Mouse (Mus musculus) urinary bladder, postnatal 10 days (tissue): ENCODE measurements around the gene Clspn.

Experiments used
- DNase-seq: peaks from one replicate; pipeline ENCODE4 v3.0.0; 2022; ENCODE audit warnings: low spot score

The Clspn gene

GRCm38 (mm10) chr4:126563798-126564197 is 7.1 kb downstream of the Clspn start:
- DNase-seq = no peak

DNA sequence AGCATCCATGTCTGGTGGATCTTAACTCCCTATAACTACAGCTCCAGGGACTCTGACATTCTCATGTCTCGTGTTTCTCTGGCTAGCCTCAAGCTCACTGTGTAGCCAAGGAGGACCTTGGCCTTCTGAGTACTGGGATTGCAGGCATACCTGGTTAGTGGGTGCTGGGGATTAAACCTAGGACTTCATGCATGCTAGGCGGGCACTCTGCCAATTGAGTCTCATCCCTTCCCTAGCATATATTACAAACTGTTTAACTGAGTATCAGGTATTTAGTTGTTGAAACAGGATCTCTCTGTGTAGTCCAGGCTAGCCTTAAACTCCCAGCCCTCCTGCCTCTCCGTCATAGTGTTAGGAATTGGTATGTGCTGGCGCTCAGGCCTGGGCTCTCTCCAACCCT is 10.5 kb downstream of the Clspn start:
- no peak for DNase-seq

DNA sequence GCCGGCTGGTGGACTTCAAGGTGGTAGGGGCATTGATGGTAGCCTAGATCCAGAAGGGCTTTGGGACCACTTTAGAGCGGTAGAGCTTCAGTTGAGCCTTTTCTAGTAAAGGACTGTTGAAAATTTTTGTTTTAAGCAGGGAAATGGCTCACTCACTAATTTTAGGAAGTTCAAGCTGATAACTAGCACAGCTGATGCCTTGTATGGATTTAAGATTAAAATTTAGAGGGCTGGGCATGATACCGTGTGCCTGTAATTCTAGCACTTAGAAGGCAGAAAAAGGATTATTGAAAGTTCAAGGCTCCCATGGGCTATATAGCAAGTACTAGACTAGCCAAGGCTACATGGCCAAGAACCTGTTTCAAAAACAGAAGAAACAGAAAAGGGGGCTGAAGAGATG is 13.0 kb downstream of the Clspn start:
- DNase-seq = no peak

DNA sequence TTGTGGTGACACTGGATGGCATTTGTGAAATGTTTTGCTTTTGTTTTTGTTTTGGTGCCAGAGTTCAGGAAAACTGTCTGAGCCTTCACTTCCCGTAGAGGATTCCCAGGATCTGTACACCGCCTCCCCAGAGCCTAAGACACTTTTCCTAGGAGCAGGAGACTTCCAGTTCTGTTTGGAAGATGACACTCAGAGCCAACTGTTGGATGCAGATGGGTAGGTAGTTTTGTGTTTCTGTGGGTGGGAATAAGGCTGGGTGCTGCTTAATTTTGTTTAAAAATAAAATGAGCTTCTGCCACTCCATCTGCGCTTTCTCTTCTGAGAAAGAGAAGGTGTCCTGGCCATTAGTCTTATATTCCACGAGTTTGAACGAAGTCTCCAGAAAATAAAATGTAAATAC is 19.5 kb downstream of the Clspn start:
- DNase-seq = no peak

- no peak for DNase-seq
These were observed 21.2 kb downstream of the Clspn start for GRCm38 (mm10) chr4:126577920-126578319.

GRCm38 (mm10) chr4:126579077-126579476 is 22.3 kb downstream of the Clspn start:
- no peak for DNase-seq

DNA sequence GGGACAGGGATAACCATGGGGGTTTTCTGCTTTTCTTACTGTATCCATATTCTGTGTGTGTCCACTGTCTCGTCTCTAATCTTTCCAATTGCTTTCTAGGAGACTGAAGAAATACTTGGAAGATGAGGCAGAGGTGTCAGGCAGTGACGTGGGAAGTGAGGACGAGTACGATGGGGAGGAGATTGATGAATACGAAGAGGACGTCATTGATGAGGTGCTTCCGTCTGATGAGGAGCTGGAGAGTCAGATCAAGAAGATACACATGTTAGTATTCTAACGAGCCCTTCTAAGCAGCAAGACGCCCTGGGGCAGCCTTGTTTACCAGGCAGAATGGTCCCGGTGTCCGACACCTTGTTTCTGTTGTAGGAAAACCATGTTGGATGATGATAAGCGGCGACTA is 29.0 kb downstream of the Clspn start:
- DNase-seq = no peak

DNA sequence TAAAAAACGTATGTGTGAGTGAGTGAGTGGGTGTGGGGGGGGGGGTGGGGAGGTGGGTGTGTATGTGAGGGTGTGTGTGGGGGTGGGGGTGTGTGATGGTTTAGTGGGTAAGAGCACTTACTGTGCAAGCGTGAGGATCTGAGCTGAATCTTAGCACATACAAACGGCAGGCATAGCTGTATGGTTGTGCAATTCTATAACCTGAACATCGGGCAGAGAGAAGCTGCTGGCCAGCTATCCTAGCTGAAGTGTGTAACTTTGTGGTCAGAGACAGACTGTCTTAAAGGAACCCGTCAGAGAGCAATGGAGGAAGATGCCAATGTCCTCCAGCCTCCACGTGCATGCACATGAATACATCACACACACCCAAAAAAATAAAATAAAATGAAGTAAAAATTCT is 35.3 kb downstream of the Clspn start:
- DNase-seq = no peak

- DNase-seq = no peak
These were observed 43.4 kb downstream of the Clspn start for GRCm38 (mm10) chr4:126599971-126600754.

- no peak for DNase-seq
These were observed 45.1 kb downstream of the Clspn start for GRCm38 (mm10) chr4:126601597-126602444.

DNA sequence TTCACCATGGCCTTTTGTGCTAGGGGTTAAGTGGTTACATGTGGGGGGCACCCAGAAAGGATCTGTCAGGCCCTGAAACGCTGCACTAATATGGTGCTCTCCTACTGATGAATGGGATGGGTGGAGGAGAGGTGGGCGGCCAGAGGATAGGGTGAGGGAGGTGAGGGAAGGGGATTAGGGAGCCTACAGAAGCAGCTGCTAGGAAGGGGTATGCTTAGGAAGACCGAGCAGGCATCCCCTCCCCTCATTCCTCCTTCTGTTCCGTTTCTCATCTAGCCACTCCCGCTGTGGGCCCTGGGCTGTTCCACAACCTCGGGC is 45.7 kb downstream of the Clspn start:
- no peak for DNase-seq

- DNase-seq = no peak
These were observed 47.4 kb downstream of the Clspn start for GRCm38 (mm10) chr4:126604141-126604540.

GRCm38 (mm10) chr4:126605751-126606150 is 49.0 kb downstream of the Clspn start:
- DNase-seq = no peak

- DNase-seq = peak; percentile 53
These were observed 53.0 kb downstream of the Clspn start, which contains the start of gene 5730409E04Rik for GRCm38 (mm10) chr4:126609606-126610181. 5730409E04Rik (plus strand) TSS chr4:126609818.

GRCm38 (mm10) chr4:126611991-126612390 is 55.3 kb downstream of the Clspn start:
- no peak for DNase-seq

DNA sequence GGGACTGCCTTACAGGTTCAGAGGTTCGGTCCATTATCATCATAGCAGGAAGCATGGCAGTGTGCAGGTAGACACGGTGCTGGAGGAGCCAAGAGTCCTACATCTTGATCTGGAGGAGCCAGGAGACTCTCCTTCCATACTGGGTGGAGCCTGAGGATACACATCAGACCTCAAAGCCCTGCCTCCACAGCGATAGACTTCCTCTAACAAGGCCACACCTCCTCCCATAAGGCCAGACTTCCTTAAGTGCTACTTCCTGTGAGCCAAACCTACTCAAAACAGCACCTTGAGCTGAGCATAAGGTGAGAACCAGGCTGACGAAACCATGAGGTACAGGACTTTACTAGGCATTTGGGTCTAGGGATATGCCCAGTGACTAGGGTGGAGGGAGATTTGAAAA is 59.6 kb downstream of the Clspn start:
- no peak for DNase-seq

- no peak for DNase-seq
These were observed 63.1 kb downstream of the Clspn start for GRCm38 (mm10) chr4:126619691-126620330.

DNA sequence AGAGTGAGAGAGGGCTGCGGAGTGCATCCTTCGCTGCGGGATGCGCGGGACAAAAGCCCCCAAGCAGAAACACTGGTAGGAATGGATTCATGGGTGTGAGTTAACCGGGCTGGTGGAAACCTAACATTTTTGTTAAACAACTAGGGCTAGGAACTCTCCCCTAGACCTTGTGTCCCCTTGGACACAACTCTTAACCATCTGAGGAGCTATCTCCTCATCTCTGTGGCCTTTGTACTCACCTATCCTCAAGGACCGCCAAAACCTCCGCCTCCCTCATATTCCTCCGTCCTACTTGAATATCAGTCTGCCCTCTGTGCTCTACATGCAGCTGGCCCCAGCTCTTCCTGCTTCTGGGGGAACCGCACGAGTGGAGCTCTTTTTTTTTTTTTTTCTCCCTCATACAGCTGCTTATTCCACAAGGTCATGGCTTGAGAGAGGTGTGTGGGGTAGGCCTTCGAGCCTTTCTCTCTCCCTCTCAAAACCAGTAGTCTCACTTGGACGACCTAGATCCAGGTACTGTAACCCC is 63.7 kb downstream of the Clspn start:
- no peak for DNase-seq

- no peak for DNase-seq
These were observed 70.4 kb downstream of the Clspn start for GRCm38 (mm10) chr4:126627021-126627681.

DNA sequence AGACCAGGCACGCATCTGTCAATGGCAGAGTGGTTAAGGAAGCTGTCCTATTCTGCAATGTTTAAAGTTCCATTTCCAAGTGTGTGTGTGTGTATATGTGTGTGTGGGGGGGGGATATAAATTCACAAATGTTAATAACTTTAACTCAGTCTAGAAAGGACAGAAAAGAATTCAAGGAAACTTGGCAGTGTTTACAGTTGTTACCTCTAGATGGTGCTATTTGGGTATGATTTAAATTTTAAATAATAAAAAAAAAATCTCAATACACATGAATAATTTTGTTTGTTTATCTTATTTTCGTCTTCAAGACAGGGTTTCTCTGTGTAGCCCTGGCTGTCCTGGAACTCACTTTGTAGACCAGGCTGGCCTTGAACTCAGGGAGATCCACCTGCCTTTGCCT is 75.2 kb downstream of the Clspn start:
- DNase-seq = no peak

DNA sequence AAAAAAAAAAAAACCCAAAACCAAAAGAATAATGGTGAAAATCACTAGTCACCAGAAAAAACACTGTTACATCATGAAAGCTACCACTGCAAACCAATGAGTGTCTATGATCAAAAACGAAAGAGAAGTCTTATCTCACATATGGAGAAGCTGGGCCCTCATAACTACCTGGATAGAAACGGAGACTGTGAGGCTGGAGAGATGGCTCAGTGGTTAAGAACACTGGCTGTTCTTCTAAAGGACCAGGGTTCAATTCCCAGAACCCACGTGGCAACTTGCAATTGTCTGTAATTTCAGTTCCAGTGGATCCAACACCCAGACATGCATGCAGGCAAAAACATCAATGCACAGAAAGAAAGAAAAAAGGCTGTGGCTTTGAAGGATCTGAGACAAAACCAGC is 75.9 kb downstream of the Clspn start:
- no peak for DNase-seq

- no peak for DNase-seq
These were observed 79.6 kb downstream of the Clspn start for GRCm38 (mm10) chr4:126636330-126636729.
